Mouse (Mus musculus) forebrain, embryonic 14.5 days (tissue): ENCODE data around the gene 1700025G04Rik. TPM values are rescaled to one million over a fixed set of nuclear protein-coding genes. Genes with fewer than 3 reads are reported as not detected.
A peak's percentile ranks its signal among the peaks of the same experiment; 100 is the strongest.

ENCODE experiments used
- ATAC-seq: fragments of 200-750 bp; cut with Nextera tagmentation; 2 replicates; pipeline ENCODE4 v1.8.0; 2017; ENCODE audit warnings: mild to moderate bottlenecking, moderate library complexity
- DNase-seq: peaks from one replicate; pipeline ENCODE4 v3.0.0-alpha.2; 2015; ENCODE audit warnings: low spot score
- H3K27ac ChIP-seq: fragments of 300-500 bp; sonication (generic); 2 replicates; pipeline ENCODE4 v1.5.1; 2014; ENCODE audit warnings: low read depth, mild to moderate bottlenecking, control low read depth, low read length, moderate library complexity
- H3K27me3 ChIP-seq: fragments of 300-500 bp; sonication (generic); replicated peaks from 2 replicates; pipeline ENCODE4 v1.6.1; 2014; ENCODE audit warnings: low read length, control low read depth, mixed read lengths; ENCODE audit not compliant: control insufficient read depth, insufficient read depth
- H3K36me3 ChIP-seq: fragments of 300-500 bp; sonication (generic); 2 replicates; pipeline ENCODE4 v1.6.1; 2014; ENCODE audit warnings: low read length, control low read depth; ENCODE audit not compliant: control insufficient read depth, insufficient read depth
- H3K4me1 ChIP-seq: fragments of 300-500 bp; sonication (generic); 2 replicates; pipeline ENCODE4 v1.6.1; 2014; ENCODE audit warnings: antibody characterized with exemption, low read length, control low read depth; ENCODE audit not compliant: control insufficient read depth, insufficient read depth
- H3K4me2 ChIP-seq: fragments of 300-500 bp; sonication (generic); 2 replicates; pipeline ENCODE4 v1.6.1; 2014; ENCODE audit warnings: mild to moderate bottlenecking, control low read depth, low read length
- H3K4me3 ChIP-seq: fragments of 300-500 bp; sonication (generic); 2 replicates; pipeline ENCODE4 v1.5.1; 2014; ENCODE audit warnings: low read depth, low read length, control low read depth
- H3K9ac ChIP-seq: fragments of 300-500 bp; sonication (generic); 2 replicates; pipeline ENCODE4 v1.6.1; 2014; ENCODE audit warnings: mild to moderate bottlenecking, low read length, control low read depth, moderate library complexity
- H3K9me3 ChIP-seq: fragments of 300-500 bp; sonication (generic); replicated peaks from 2 replicates; pipeline ENCODE4 v1.6.1; 2016; ENCODE audit warnings: low read length, control low read depth, mixed read lengths; ENCODE audit not compliant: control insufficient read depth
- WGBS: fragments of 180-500 bp; shearing (Covaris S2); extraction: QIAGEN DNeasy Blood & Tissue Kit; methylation state at CpG from one replicate; pipeline ENCODE4 v1.1.7; 2014; 5-methylcytosine and 5-hydroxymethylcytosine counted together
- polyA plus RNA-seq: library from polyadenylated mRNA; unstranded; fragments of >200 nt; fragmentation: Nextera tagmentation; extraction: Ambion mirVana; gene quantifications from 2 replicates; pipeline ENCODE4 v1.2.1, GENCODE M21; 2014

The 1700025G04Rik gene
- polyA plus RNA-seq, 1 experiment from 2014 or later = 25.3 TPM

DNA sequence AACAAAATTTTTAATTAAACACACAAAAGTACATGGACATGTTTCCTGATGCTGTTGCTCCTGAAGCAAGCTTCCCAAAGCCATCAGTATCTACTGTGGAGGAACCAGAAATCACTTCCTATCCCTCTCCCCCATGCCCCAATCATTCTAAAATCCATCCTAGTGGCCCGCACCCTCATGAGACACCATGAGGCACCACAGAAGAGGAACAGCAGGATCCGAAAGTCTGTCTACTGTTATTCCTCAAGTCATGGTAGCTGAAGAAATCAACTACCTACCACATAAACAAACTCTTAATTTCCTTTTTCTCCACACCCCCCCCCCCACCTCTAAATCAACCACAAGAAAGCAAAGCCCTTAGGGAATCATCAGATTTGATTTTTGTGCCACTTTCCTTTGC lies 46.5 kb downstream of the 1700025G04Rik start:
- no peaks in the 10 kb centered on the region for H3K36me3 ChIP-seq
- no peaks in the 10 kb centered on the region for H3K9me3 ChIP-seq
- no peak overlapping the region for H3K9ac ChIP-seq
- no peaks in the 10 kb centered on the region for H3K27me3 ChIP-seq
- WGBS = 93% methylated on average over 2 of the region's 2 CpGs
- no peak for DNase-seq
- no peak overlapping the region for H3K4me3 ChIP-seq
- no peaks in the 10 kb centered on the region for H3K4me1 ChIP-seq
- ATAC-seq = no peak
- H3K27ac ChIP-seq = no peak overlapping the region
- no peak overlapping the region for H3K4me2 ChIP-seq

DNA sequence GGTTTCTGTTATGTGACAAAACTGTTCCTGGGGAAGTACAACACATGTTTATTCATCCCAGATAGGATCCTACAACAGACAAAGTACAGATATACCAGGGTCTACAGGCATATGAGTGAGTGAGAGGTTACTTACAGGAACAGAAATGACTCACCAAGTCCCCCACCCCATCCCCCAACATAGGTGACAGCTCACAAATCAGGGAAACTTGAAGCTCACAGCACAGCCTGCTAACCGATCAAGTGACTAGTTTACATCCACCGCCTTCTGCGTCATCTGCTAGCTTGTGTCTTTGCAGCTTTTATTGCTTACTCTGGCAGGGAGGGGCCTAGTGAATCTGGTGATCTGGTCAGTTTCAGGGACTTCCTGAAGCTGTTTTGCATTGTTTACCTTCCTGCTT lies 47.5 kb downstream of the 1700025G04Rik start:
- 92% methylated on average over 3 of the region's 3 CpGs for WGBS
- H3K4me3 ChIP-seq = no peak overlapping the region
- DNase-seq (no peak), ATAC-seq (no peak)
- H3K36me3 ChIP-seq = no peaks in the 10 kb centered on the region
- H3K9ac ChIP-seq = no peak overlapping the region
- no peaks in the 10 kb centered on the region for H3K9me3 ChIP-seq
- H3K4me2 ChIP-seq = no peak overlapping the region
- H3K4me1 ChIP-seq = no peaks in the 10 kb centered on the region
- H3K27ac ChIP-seq = no peak overlapping the region
- H3K27me3 ChIP-seq = no peaks in the 10 kb centered on the region

DNA sequence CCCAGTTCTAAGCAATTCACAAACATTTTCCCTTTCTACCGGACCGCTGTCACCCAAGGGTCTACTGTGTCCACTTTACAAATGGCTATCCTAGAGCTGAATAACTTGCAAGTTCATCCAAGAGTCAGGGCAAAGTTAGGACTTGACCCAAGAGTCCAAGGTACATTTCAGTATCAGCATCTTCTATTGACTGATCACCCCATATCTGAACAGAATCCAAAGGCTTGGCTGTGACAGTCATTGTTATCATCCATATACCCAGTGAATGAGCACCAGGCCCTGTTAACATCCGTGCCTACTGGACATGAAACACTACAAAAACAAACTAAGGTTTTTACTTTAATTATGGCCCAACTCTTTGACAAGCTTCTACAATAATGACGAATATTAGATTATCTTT lies 48.9 kb downstream of the 1700025G04Rik start:
- ATAC-seq (no peak), DNase-seq (no peak)
- Histone ChIP-seq H3K9ac (no peak overlapping the region), H3K4me3 (no peak overlapping the region), H3K36me3 (no peaks in the 10 kb centered on the region), H3K4me2 (no peak overlapping the region), H3K27me3 (no peaks in the 10 kb centered on the region), H3K9me3 (no peaks in the 10 kb centered on the region), H3K27ac (no peak overlapping the region), H3K4me1 (no peaks in the 10 kb centered on the region)
- 90% methylated on average over 4 of the region's 4 CpGs for WGBS

DNA sequence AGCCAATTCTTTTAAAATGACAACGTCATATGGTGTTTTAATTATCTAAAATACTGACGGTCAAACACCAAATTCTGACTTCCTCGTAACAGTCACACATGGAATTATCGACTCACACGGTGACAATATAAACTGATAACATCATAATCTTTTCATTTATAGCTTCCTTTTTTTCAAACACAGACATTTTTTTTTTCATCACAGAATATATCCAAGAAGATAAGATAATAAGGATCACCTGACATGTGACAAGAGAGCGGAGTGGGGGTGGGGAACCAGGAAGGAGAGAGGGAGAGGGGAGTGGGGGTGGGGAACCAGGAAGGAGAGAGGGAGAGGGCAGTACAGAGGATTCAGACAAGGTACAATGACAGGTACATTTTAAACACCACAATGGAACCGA lies 49.9 kb downstream of the 1700025G04Rik start:
- WGBS = 81% methylated on average over 7 of the region's 7 CpGs
- no peaks in the 10 kb centered on the region for H3K4me1 ChIP-seq
- no peak overlapping the region for H3K4me2 ChIP-seq
- no peaks in the 10 kb centered on the region for H3K9me3 ChIP-seq
- no peaks in the 10 kb centered on the region for H3K27me3 ChIP-seq
- DNase-seq = no peak
- H3K4me3 ChIP-seq = no peak overlapping the region
- H3K27ac ChIP-seq = no peak overlapping the region
- no peak overlapping the region for H3K9ac ChIP-seq
- H3K36me3 ChIP-seq = no peaks in the 10 kb centered on the region
- ATAC-seq = no peak

DNA sequence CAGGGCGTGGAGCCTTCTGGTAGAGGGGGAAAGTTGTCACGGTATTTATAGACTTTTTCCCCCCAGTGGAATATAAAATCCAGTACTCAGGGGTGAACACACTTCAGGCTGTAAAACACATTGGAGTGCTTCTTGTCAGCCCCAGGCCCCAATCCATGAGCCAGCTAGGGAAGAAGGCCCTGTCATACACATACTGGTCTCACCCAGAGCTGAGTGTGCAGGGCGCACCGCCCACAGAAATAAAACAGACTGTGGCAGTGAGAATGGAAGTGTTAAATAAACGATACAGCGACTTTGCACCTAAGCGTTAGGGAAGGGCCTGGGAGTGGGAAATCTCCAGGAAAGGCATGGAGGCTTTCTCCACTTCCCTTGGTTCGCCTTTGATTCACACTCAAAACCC lies 50.3 kb downstream of the 1700025G04Rik start:
- Histone ChIP-seq H3K27ac (no peak overlapping the region), H3K4me1 (no peaks in the 10 kb centered on the region), H3K9me3 (no peaks in the 10 kb centered on the region), H3K4me2 (no peak overlapping the region), H3K9ac (no peak overlapping the region), H3K36me3 (no peaks in the 10 kb centered on the region), H3K27me3 (no peaks in the 10 kb centered on the region), H3K4me3 (no peak overlapping the region)
- DNase-seq (no peak), ATAC-seq (no peak)
- whole genome bisulfite sequencing = 83% methylated on average over 8 of the region's 8 CpGs

DNA sequence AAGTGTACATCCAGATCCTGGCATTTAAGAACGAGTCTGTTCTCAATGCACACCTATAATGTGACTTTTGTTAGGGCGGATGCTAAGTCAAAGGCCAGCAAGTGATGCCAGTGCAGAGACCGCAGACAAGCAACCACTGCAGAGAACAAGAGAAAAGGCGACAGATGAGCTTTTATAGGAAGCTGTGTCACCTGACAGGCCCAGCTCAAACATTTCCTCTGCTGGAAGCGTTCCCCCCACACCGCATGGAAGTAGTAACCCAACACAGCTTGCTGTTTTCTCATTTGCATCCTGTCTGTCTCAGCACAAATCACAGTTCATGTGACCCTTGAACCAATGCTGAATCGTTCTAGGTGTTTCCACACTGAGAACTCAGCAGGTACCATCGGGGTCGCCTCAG lies 51.8 kb downstream of the 1700025G04Rik start:
- no peaks in the 10 kb centered on the region for H3K27me3 ChIP-seq
- H3K9me3 ChIP-seq = no peaks in the 10 kb centered on the region
- DNase-seq = no peak
- peak; percentile 28; the same call in 1 of the 2 replicates for ATAC-seq
- no peaks in the 10 kb centered on the region for H3K36me3 ChIP-seq
- WGBS = 73% methylated on average over 9 of the region's 9 CpGs
- H3K4me2 ChIP-seq = no peak overlapping the region
- H3K9ac ChIP-seq = no peak overlapping the region
- no peak overlapping the region for H3K4me3 ChIP-seq
- H3K27ac ChIP-seq = no peak overlapping the region
- no peaks in the 10 kb centered on the region for H3K4me1 ChIP-seq

DNA sequence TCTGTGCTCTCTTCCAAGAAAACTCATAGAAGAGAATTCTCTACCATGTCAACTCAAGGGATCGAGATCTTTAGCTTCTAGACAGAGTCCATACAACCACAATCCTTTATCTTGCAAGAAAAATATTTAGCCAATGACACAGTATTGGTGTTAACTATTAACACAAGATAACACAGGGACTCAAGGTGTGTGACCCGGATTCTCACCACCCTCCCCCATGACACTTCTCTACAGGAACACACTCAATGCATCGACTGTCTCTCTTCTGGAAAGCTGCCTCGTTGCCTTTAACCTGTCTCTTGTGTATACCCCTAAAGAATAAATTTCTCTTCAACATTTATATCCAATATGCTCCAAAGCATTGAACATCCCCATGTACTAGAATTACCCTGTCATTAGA lies 52.3 kb downstream of the 1700025G04Rik start:
- Histone ChIP-seq H3K9me3 (no peaks in the 10 kb centered on the region; the same call in 1 of the 2 replicates), H3K4me2 (no peak overlapping the region), H3K4me3 (no peak overlapping the region), H3K9ac (no peak overlapping the region), H3K27ac (no peak overlapping the region), H3K27me3 (no peaks in the 10 kb centered on the region), H3K4me1 (no peaks in the 10 kb centered on the region), H3K36me3 (no peaks in the 10 kb centered on the region)
- 75% methylated on average over 4 of the region's 4 CpGs for WGBS
- ATAC-seq (no peak), DNase-seq (no peak)

DNA sequence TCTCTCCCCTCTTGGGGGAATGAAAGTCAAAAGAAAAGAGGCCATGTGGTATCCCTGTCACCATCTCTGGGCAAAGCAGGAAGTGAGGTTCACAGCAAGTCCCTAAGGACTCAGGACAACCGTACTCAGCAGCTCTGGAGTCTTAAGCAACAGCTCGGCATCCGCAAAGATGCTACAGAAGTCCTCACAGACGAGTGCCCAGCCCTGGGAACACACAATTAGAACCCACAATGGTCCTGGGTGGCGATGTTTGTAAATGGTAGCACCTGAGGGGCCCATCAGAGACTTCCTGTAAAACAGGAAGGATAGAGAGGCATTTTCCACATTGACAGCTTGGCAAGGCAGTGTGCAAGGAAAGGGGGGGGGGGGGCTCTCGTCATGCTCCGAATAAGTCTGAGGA lies 55.2 kb downstream of the 1700025G04Rik start:
- no peak overlapping the region for H3K9ac ChIP-seq
- H3K27me3 ChIP-seq = no peaks in the 10 kb centered on the region
- H3K36me3 ChIP-seq = no peaks in the 10 kb centered on the region
- DNase-seq = no peak
- ATAC-seq = no peak
- H3K27ac ChIP-seq = no peak overlapping the region
- 67% methylated on average over 7 of the region's 7 CpGs for WGBS
- H3K4me1 ChIP-seq = no peaks in the 10 kb centered on the region
- H3K4me3 ChIP-seq = no peak overlapping the region
- H3K4me2 ChIP-seq = no peak overlapping the region
- H3K9me3 ChIP-seq = no peaks in the 10 kb centered on the region; the same call in 1 of the 2 replicates

DNA sequence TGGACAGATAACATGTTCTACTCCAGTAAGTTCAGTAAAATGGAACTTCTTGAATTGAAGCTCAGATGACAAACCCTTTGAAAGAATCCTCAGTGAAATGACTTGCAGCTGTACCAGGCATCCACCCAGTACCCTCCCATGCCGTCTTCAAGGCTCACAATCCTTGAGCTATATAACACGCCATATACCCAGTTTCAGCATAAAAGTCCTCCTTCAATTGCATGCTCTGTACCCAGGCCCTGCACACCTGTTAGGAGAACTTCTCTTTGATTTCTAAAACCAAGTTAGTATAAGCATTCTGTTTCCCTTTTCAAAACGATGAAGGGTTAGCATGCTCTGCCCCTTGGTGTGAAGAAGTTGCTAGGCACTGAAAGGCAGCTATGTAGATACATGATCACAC lies 56.2 kb downstream of the 1700025G04Rik start:
- no peaks in the 10 kb centered on the region for H3K4me1 ChIP-seq
- WGBS = 72% methylated on average over 3 of the region's 3 CpGs
- no peak overlapping the region for H3K4me3 ChIP-seq

More for the DNA sequence above, 56.2 kb downstream of the 1700025G04Rik start:
- ATAC-seq = no peak
- H3K27ac ChIP-seq = no peak overlapping the region
- no peaks in the 10 kb centered on the region for H3K36me3 ChIP-seq
- H3K9me3 ChIP-seq = no peaks in the 10 kb centered on the region; the same call in 1 of the 2 replicates
- no peaks in the 10 kb centered on the region for H3K27me3 ChIP-seq
- H3K9ac ChIP-seq = no peak overlapping the region
- no peak overlapping the region for H3K4me2 ChIP-seq
- no peak for DNase-seq
